Mouse (Mus musculus) kidney, adult 11 months (tissue): ENCODE results near the gene Aggf1.

Experiments
- DNase-seq: peaks from one replicate; pipeline ENCODE4 v3.0.0; 2022

The Aggf1 gene

GRCm38 (mm10) chr13:95330507-95330906 is 44.6 kb downstream of the Aggf1 start:
- DNase-seq = no peak

GRCm38 (mm10) chr13:95328767-95329166 is 46.4 kb downstream of the Aggf1 start:
- DNase-seq = no peak

- DNase-seq = peak; percentile 54
These were observed 47.8 kb downstream of the Aggf1 start for GRCm38 (mm10) chr13:95327345-95327741.

GRCm38 (mm10) chr13:95326611-95327344 is 48.4 kb downstream of the Aggf1 start:
- no peak for DNase-seq

GRCm38 (mm10) chr13:95325907-95326550 is 49.1 kb downstream of the Aggf1 start:
- no peak for DNase-seq

GRCm38 (mm10) chr13:95325080-95325906 is 49.9 kb downstream of the Aggf1 start:
- DNase-seq = peak; percentile 68

- DNase-seq = no peak
These were observed 50.5 kb downstream of the Aggf1 start for GRCm38 (mm10) chr13:95324626-95325079.

- peak; percentile 47 for DNase-seq
These were observed 51.1 kb downstream of the Aggf1 start for GRCm38 (mm10) chr13:95323950-95324625.

- peak; percentile 54 for DNase-seq
These were observed 51.8 kb downstream of the Aggf1 start, which contains the start of gene Zbed3 for GRCm38 (mm10) chr13:95323400-95323799. Gene Zbed3 (plus strand): TSS chr13:95323612.

- DNase-seq = peak; percentile 54
These were observed 54.7 kb downstream of the Aggf1 start for GRCm38 (mm10) chr13:95320451-95320850.

- no peak for DNase-seq
These were observed 56.0 kb downstream of the Aggf1 start for GRCm38 (mm10) chr13:95319153-95319552.

GRCm38 (mm10) chr13:95312016-95312415 is 63.1 kb downstream of the Aggf1 start:
- DNase-seq = no peak

GRCm38 (mm10) chr13:95307100-95307655 is 68.0 kb downstream of the Aggf1 start:
- DNase-seq = no peak

- DNase-seq = no peak
These were observed 68.6 kb downstream of the Aggf1 start for GRCm38 (mm10) chr13:95306596-95306995.
